Mouse (Mus musculus): ENCODE data around the gene Btbd18. TPM values are rescaled to one million over a fixed set of nuclear protein-coding genes. Genes with fewer than 3 reads are reported as not detected.
A peak's percentile ranks its signal among the peaks of the same experiment; 100 is the strongest.

The Btbd18 gene
- polyA plus RNA-seq, 1 experiment from 2014 or later, result 0.26 TPM

- ATAC-seq, result no peak
- H3K9ac ChIP-seq (ENCODE audit: low read depth, low read length), result no peak overlapping the region
- no peaks in the 10 kb centered on the region for H3K9me3 ChIP-seq (ENCODE audit: control insufficient read depth, low read length)
- WGBS, result 91% methylated on average over 2 of the region's 2 CpGs
- H3K36me3 ChIP-seq (ENCODE audit: control insufficient read depth, insufficient read depth, low read length), result peaks cover 16% of the 10 kb centered on the region
- no peak overlapping the region for H3K4me2 ChIP-seq (ENCODE audit: low read length)
- no peak overlapping the region for H3K4me3 ChIP-seq (ENCODE audit: low read length)
- peaks cover 16% of the 10 kb centered on the region for H3K4me1 ChIP-seq (ENCODE audit: control insufficient read depth, insufficient read depth, low read depth, low read length)
- H3K27ac ChIP-seq (ENCODE audit: low read depth, low read length), result no peak overlapping the region
- no peaks in the 10 kb centered on the region for H3K27me3 ChIP-seq (replicated peaks; ENCODE audit: control insufficient read depth, insufficient read depth, low read length)
These were observed 53.0 kb downstream of the Btbd18 start for GRCm38 (mm10) chr2:84711898-84712297.

DNA sequence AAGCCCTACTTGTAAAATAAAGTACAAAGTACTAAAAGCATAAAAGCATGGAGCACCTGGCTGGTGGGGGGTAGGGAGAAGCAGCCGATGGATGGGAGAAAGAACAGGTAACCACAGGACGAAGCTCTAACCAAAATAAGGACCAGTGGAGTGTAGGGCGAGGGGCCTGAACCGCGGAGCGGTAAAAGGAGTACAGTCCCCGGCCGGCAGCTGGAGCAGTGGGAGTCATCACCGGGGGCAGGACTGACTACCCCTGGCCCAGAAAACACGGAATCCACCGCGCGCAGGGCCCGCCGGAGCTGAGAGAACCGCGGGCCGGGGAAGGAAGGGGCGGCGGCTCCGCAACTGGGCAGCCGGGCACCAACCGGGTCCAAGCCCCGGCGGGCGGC, 55.5 kb downstream of the Btbd18 start:
- H3K36me3 ChIP-seq (ENCODE audit: control insufficient read depth, insufficient read depth, low read length), result peaks cover 8% of the 10 kb centered on the region
- H3K9ac ChIP-seq (ENCODE audit: low read depth, low read length), result peak overlapping the region; percentile 95
- H3K9me3 ChIP-seq (ENCODE audit: control insufficient read depth, low read length), result no peaks in the 10 kb centered on the region
- ATAC-seq, result peak; percentile 12; the same call in 1 of the 2 replicates
- H3K4me3 ChIP-seq (ENCODE audit: low read length), result peak overlapping the region; percentile 96
- no peaks in the 10 kb centered on the region for H3K27me3 ChIP-seq (replicated peaks; ENCODE audit: control insufficient read depth, insufficient read depth, low read length)
- peak overlapping the region; percentile 98 for H3K27ac ChIP-seq (ENCODE audit: low read depth, low read length)
- 0% methylated on average over 24 of the region's 26 CpGs for WGBS
- H3K4me1 ChIP-seq (ENCODE audit: control insufficient read depth, insufficient read depth, low read depth, low read length), result peaks cover 12% of the 10 kb centered on the region
- peak overlapping the region; percentile 76 for H3K4me2 ChIP-seq (ENCODE audit: low read length)

GRCm38 (mm10) chr2:84714811-84715561, 56.1 kb downstream of the Btbd18 start, which contains the start of gene Zdhhc5:
Gene Zdhhc5 (minus strand): TSS chr2:84715180.
- Histone ChIP-seq H3K4me1 (ENCODE audit: control insufficient read depth, insufficient read depth, low read depth, low read length) (peaks cover 12% of the 10 kb centered on the region), H3K27me3 (replicated peaks; ENCODE audit: control insufficient read depth, insufficient read depth, low read length) (no peaks in the 10 kb centered on the region), H3K9ac (ENCODE audit: low read depth, low read length) (peak within 1 kb of the TSS; percentile 95), H3K9me3 (ENCODE audit: control insufficient read depth, low read length) (no peaks in the 10 kb centered on the region), H3K4me2 (ENCODE audit: low read length) (peak within 1 kb of the TSS; percentile 93), H3K4me3 (ENCODE audit: low read length) (peak within 1 kb of the TSS; percentile 96), H3K36me3 (ENCODE audit: control insufficient read depth, insufficient read depth, low read length) (peaks cover 8% of the 10 kb centered on the region), H3K27ac (ENCODE audit: low read depth, low read length) (peak within 1 kb of the TSS; percentile 98)
- under 1% methylated on average over 97 of the region's 107 CpGs for WGBS
- peak; percentile 96 for ATAC-seq

DNA sequence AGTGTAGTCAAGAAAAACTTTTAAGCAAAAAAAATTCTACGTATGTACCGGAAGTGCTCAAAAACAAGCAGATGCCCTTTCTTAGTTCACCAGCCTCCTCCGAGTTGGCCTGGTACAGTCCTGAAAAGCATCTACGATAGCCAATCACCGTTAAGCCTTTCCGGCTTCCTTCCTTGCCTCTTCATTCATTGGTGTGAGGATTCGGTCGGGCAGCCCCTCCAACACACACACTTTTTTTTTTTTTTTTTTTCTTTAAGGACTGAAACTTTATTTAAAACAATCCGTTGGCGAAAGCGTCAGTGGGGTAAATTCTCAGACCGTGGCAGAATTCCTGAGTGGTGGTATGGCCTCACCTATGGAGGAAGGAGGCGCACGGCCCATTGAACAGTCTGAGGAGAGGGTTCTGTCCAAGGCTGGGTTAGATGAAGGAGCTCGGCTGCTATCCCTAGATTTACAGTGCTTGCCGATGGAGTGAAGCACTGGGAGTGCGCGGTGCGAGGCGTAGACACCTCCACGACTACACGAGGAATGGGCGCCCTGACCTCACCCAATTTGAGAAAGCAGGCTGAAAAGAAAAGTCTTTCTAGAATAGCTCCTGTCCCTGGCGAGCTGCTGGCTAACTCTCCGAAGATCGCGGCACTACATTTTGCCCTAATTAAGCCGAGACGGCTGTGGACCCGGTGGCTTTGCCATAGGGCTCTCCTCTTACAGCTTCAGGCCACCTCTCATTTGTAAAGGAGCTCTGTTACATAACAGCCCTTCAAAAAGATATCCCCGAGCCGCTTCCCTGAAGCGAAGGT, 56.9 kb downstream of the Btbd18 start:
- peak; percentile 96 for ATAC-seq
- H3K9me3 ChIP-seq (ENCODE audit: control insufficient read depth, low read length), result no peaks in the 10 kb centered on the region
- peaks cover under 1% of the 10 kb centered on the region; the same call in 1 of the 2 replicates for H3K36me3 ChIP-seq (ENCODE audit: control insufficient read depth, insufficient read depth, low read length)
- WGBS, result under 1% methylated on average over 33 of the region's 33 CpGs
- H3K27ac ChIP-seq (ENCODE audit: low read depth, low read length), result peak overlapping the region; percentile 98
- H3K4me2 ChIP-seq (ENCODE audit: low read length), result peak overlapping the region; percentile 93
- peaks cover 12% of the 10 kb centered on the region for H3K4me1 ChIP-seq (ENCODE audit: control insufficient read depth, insufficient read depth, low read depth, low read length)
- peak overlapping the region; percentile 79 for H3K9ac ChIP-seq (ENCODE audit: low read depth, low read length)
- H3K27me3 ChIP-seq (replicated peaks; ENCODE audit: control insufficient read depth, insufficient read depth, low read length), result no peaks in the 10 kb centered on the region
- H3K4me3 ChIP-seq (ENCODE audit: low read length), result peak overlapping the region; percentile 96

DNA sequence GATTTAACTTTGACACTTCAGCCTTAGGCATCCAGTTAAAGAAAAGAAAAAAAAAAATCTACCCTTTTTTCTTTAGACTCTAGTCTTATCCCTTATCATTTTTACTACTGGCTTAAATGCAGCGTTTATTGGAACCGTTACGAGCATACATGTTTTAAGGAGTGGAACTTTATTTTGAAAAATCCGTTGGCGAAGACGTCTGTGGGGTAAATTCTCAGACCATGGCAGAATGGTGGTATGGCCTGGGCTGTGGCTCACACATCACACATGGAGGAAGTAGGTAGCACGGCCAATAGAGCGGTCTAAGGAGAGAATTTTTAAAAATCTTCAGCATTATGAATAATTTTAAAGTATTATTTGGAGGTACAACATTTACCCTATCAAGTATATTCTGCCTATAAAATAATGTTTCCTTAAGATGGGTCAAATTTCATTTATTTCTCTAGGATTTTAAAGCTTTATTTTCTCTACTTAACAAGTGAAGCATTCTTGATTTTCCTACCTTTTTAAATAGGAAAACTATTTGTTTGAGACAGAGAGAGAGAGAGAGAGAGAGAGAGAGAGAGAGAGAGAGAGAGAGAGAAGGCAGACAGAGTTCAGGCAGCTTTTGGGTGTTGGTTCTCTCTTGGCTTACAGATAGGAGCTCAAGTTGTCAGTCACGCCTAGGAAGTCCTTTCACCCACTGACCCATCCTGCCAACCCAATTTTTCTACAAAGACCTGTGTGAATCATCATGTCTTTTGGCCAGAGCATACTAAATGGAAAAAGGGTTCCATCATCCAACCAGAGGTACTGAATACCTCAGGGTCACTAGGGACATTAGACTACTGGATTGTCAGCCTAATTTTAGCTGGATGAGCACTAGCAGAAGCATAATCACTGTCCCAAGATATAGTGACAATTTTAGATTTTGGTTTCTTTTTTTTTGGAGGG, 57.8 kb downstream of the Btbd18 start:
- Histone ChIP-seq H3K27ac (ENCODE audit: low read depth, low read length) (peak overlapping the region; percentile 89), H3K4me2 (ENCODE audit: low read length) (peak overlapping the region; percentile 93), H3K9me3 (ENCODE audit: control insufficient read depth, low read length) (no peaks in the 10 kb centered on the region), H3K27me3 (replicated peaks; ENCODE audit: control insufficient read depth, insufficient read depth, low read length) (no peaks in the 10 kb centered on the region), H3K4me3 (ENCODE audit: low read length) (peak overlapping the region; percentile 96), H3K4me1 (ENCODE audit: control insufficient read depth, insufficient read depth, low read depth, low read length) (peaks cover 12% of the 10 kb centered on the region), H3K9ac (ENCODE audit: low read depth, low read length) (peak overlapping the region; percentile 79), H3K36me3 (ENCODE audit: control insufficient read depth, insufficient read depth, low read length) (no peaks in the 10 kb centered on the region)
- no peak for ATAC-seq
- 37% methylated on average over 9 of the region's 9 CpGs for WGBS

DNA sequence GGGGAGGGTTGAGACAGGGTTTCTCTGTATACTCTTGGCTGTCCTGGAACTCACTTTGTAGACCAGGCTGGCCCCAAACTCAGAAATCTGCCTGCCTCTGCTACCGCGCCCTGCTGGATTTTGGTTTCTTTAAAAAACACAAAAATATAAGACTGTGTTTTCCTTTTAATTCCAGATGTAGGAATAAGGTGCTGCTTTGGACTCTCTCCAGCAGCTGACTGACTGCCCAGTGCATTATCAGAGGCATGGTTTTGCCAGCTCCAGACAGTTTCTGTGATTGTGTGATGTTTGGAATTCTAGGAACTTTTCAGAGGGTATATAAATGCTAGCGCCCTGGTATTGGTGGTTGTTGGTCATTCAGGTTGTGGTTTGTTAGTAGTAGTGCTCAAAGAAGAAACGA, 58.5 kb downstream of the Btbd18 start:
- no peak for ATAC-seq
- 94% methylated on average over 4 of the region's 4 CpGs for WGBS
- H3K36me3 ChIP-seq (ENCODE audit: control insufficient read depth, insufficient read depth, low read length), result no peaks in the 10 kb centered on the region
- H3K27ac ChIP-seq (ENCODE audit: low read depth, low read length), result no peak overlapping the region
- no peaks in the 10 kb centered on the region for H3K9me3 ChIP-seq (ENCODE audit: control insufficient read depth, low read length)
- H3K4me3 ChIP-seq (ENCODE audit: low read length), result no peak overlapping the region
- no peaks in the 10 kb centered on the region for H3K27me3 ChIP-seq (replicated peaks; ENCODE audit: control insufficient read depth, insufficient read depth, low read length)
- no peak overlapping the region for H3K9ac ChIP-seq (ENCODE audit: low read depth, low read length)
- peaks cover 12% of the 10 kb centered on the region for H3K4me1 ChIP-seq (ENCODE audit: control insufficient read depth, insufficient read depth, low read depth, low read length)
- H3K4me2 ChIP-seq (ENCODE audit: low read length), result no peak overlapping the region

Other genes starting within 250 kb of the Btbd18 start
- gene Calcrl, start 233.7 kb upstream of the Btbd18 start, polyA plus RNA-seq (2015; fragmentation: Nextera tagmentation; extraction: Ambion mirVana), result 13.9 and 16.5 TPM in 2 replicates
- 18.7 and 19.1 TPM in 2 replicates for gene Tfpi, start 182.3 kb upstream of the Btbd18 start, polyA plus RNA-seq (2015; fragmentation: Nextera tagmentation; extraction: Ambion mirVana)
- gene Ctnnd1, start 8.3 kb upstream of the Btbd18 start, polyA plus RNA-seq (2015; fragmentation: Nextera tagmentation; extraction: Ambion mirVana), result 24.4 and 31.8 TPM in 2 replicates
- gene Selenoh, start 11.7 kb downstream of the Btbd18 start, polyA plus RNA-seq (2015; fragmentation: Nextera tagmentation; extraction: Ambion mirVana), result 184 and 198 TPM in 2 replicates
- not detected in 2 replicates for gene Gm28635, start 19.0 kb downstream of the Btbd18 start, polyA plus RNA-seq (2015; fragmentation: Nextera tagmentation; extraction: Ambion mirVana)
- gene Med19, start 19.3 kb downstream of the Btbd18 start, polyA plus RNA-seq (2015; fragmentation: Nextera tagmentation; extraction: Ambion mirVana), result 50.7 and 51.3 TPM in 2 replicates
- gene Tmx2, start 20.1 kb downstream of the Btbd18 start, polyA plus RNA-seq (2015; fragmentation: Nextera tagmentation; extraction: Ambion mirVana), result 342 and 364 TPM in 2 replicates
- 15.2 and 18.2 TPM in 2 replicates for gene Zdhhc5, start 56.1 kb downstream of the Btbd18 start, polyA plus RNA-seq (2015; fragmentation: Nextera tagmentation; extraction: Ambion mirVana)
- 18.7 and 20.5 TPM in 2 replicates for gene Clp1, start 68.3 kb downstream of the Btbd18 start, polyA plus RNA-seq (2015; fragmentation: Nextera tagmentation; extraction: Ambion mirVana)
- gene Ypel4, start 75.0 kb downstream of the Btbd18 start, polyA plus RNA-seq (2015; fragmentation: Nextera tagmentation; extraction: Ambion mirVana), result 16.9 and 19.9 TPM in 2 replicates
- gene Gm19426, start 84.6 kb downstream of the Btbd18 start, polyA plus RNA-seq (2015; fragmentation: Nextera tagmentation; extraction: Ambion mirVana), result 4.9 and 6.7 TPM in 2 replicates
- 40.8 and 42.3 TPM in 2 replicates for gene Serping1, start 116.4 kb downstream of the Btbd18 start, polyA plus RNA-seq (2015; fragmentation: Nextera tagmentation; extraction: Ambion mirVana)
- 26.1 and 27.8 TPM in 2 replicates for gene Ube2l6, start 139.7 kb downstream of the Btbd18 start, polyA plus RNA-seq (2015; fragmentation: Nextera tagmentation; extraction: Ambion mirVana)
- not detected in 2 replicates for gene Smtnl1, start 163.6 kb downstream of the Btbd18 start, polyA plus RNA-seq (2015; fragmentation: Nextera tagmentation; extraction: Ambion mirVana)
- gene Timm10, start 167.9 kb downstream of the Btbd18 start, polyA plus RNA-seq (2015; fragmentation: Nextera tagmentation; extraction: Ambion mirVana), result 76.5 and 83.2 TPM in 2 replicates
- gene Slc43a1, start 179.8 kb downstream of the Btbd18 start, polyA plus RNA-seq (2015; fragmentation: Nextera tagmentation; extraction: Ambion mirVana), result 1.5 and 1.6 TPM in 2 replicates
- 3.0 and 4.5 TPM in 2 replicates for gene Rtn4rl2, start 227.6 kb downstream of the Btbd18 start, polyA plus RNA-seq (2015; fragmentation: Nextera tagmentation; extraction: Ambion mirVana)

All from hindbrain, embryonic 16.5 days (tissue).